Mouse (Mus musculus) Patski (cell line): ENCODE measurements at regions not wholly inside any gene's neighbourhood (a gene's known extent, or its start where the extent isn't known, plus 50 kb on each side); places are given as distances from the start of the nearest gene placed in this dataset.

Source experiments
- ATAC-seq: fragments of 100-300 bp; one replicate; pipeline ENCODE4 v1.8.0; 2021
- CTCF ChIA-PET: fragments of 350-600 bp; sonication (Branson Sonifier 250); formaldehyde crosslinking; loops from one replicate; lab custom pipeline; 2022; ENCODE audit warnings: inconsistent platforms; lab: Charles Lee
- POLR2A ChIA-PET: fragments of 350-600 bp; sonication (Branson Sonifier 250); formaldehyde crosslinking; loops from one replicate; lab custom pipeline; 2022; ENCODE audit warnings: antibody characterized with exemption, inconsistent platforms; lab: Charles Lee
- DNase-seq: peaks from one replicate; pipeline ENCODE4 v3.0.0-alpha.2; 2011; ENCODE audit warnings: low read depth, low spot score
- H3K27me3 ChIP-seq: fragments of 371-371 bp; one replicate; pipeline ENCODE4 v1.5.1; 2021
- CTCF ChIP-seq: fragments of 100-300 bp; IDR thresholded peaks from one replicate; pipeline ENCODE4 v1.5.1; 2021
- in situ Hi-C: fragments of 300-500 bp; cut with MboI; formaldehyde crosslinking; loops from 3 replicates; pipeline ENCODE4 v1.11.1; 2018; ENCODE audit warnings: low pct_unique_long_range_greater_than_20kb, mixed read lengths

GRCm38 (mm10) chr9:92856410-92857083 is 314.5 kb downstream of the Plod2 start:
- ATAC-seq (no peak), DNase-seq (no peak)
- in situ Hi-C loops, result no loop called here
- no peak for TF ChIP-seq CTCF
- ChIA-PET POLR2A (no interaction called here), CTCF (no interaction called here)
- H3K27me3 ChIP-seq, result no peaks in the 10 kb centered on the region

- TF ChIP-seq CTCF, result no peak
- DNase-seq (no peak), ATAC-seq (no peak)
- ChIA-PET CTCF (no interaction called here), POLR2A (no interaction called here)
- in situ Hi-C loops, result no loop called here
- H3K27me3 ChIP-seq, result peaks cover 4% of the 10 kb centered on the region
Measured at GRCm38 (mm10) chr9:92865822-92866221, 323.8 kb downstream of the Plod2 start.

- H3K27me3 ChIP-seq, result peaks cover 6% of the 10 kb centered on the region
- ChIA-PET CTCF (interaction anchor here (0.6 to 2.2 kb wide), 5 partner anchors 9 to 731 kb away, joined by 3 to 4 read pairs (median 3); no protein-coding TSS in a partner anchor), POLR2A (no interaction called here)
- ATAC-seq (no peak), DNase-seq (no peak)
- TF ChIP-seq CTCF, result peak; percentile 61
- in situ Hi-C loops, result loop anchor here (10.0 kb wide), 2 partner anchors 264 to 664 kb away; no protein-coding TSS in a partner anchor
Measured at GRCm38 (mm10) chr9:92878589-92878988, 336.6 kb downstream of the Plod2 start.

GRCm38 (mm10) chr9:92879812-92880211 is 337.8 kb downstream of the Plod2 start:
- in situ Hi-C loops, result loop anchor here (10.0 kb wide), 3 partner anchors 265 to 665 kb away; no protein-coding TSS in a partner anchor
- no peak for ATAC-seq
- TF ChIP-seq CTCF, result no peak
- DNase-seq, result no peak
- H3K27me3 ChIP-seq, result peaks cover 6% of the 10 kb centered on the region
- POLR2A ChIA-PET, result no interaction called here
- CTCF ChIA-PET, result interaction anchor here (1.7 kb wide), 1 partner anchor 12 kb away, joined by 3 read pairs; no protein-coding TSS in a partner anchor

GRCm38 (mm10) chr9:92882251-92882832 is 340.3 kb downstream of the Plod2 start:
- ChIA-PET POLR2A (interaction anchor here (0.7 kb wide), 1 partner anchor 10 kb away, joined by 3 read pairs; no protein-coding TSS in a partner anchor), CTCF (no interaction called here)
- DNase-seq (no peak), ATAC-seq (no peak)
- TF ChIP-seq CTCF, result no peak
- in situ Hi-C loops, result loop anchor here (10.0 kb wide), 1 partner anchor 378 kb away; no protein-coding TSS in a partner anchor
- no peaks in the 10 kb centered on the region for H3K27me3 ChIP-seq

GRCm38 (mm10) chr9:92890063-92890462 is 348.0 kb downstream of the Plod2 start:
- ChIA-PET CTCF (interaction anchor here (0.9 kb wide), 1 partner anchor 12 kb away, joined by 3 read pairs; no protein-coding TSS in a partner anchor), POLR2A (interaction anchor here (0.8 kb wide), 1 partner anchor 21 kb away, joined by 7 read pairs; no protein-coding TSS in a partner anchor)
- no peaks in the 10 kb centered on the region for H3K27me3 ChIP-seq
- ATAC-seq (no peak), DNase-seq (no peak)
- in situ Hi-C loops, result no loop called here
- TF ChIP-seq CTCF, result no peak

GRCm38 (mm10) chr9:92899733-92900132 is 357.7 kb downstream of the Plod2 start:
- in situ Hi-C loops, result no loop called here
- H3K27me3 ChIP-seq, result peaks cover 4% of the 10 kb centered on the region
- DNase-seq (no peak), ATAC-seq (no peak)
- ChIA-PET POLR2A (no interaction called here), CTCF (no interaction called here)
- TF ChIP-seq CTCF, result no peak

- ChIA-PET CTCF (no interaction called here), POLR2A (no interaction called here)
- no peak for DNase-seq
- in situ Hi-C loops, result no loop called here
- H3K27me3 ChIP-seq, result no peaks in the 10 kb centered on the region
- no peak for TF ChIP-seq CTCF
- no peak for ATAC-seq
Measured at GRCm38 (mm10) chr9:92907102-92907501, 365.1 kb downstream of the Plod2 start.

GRCm38 (mm10) chr9:92919396-92919795 is 377.4 kb downstream of the Plod2 start:
- ATAC-seq (no peak), DNase-seq (no peak)
- CTCF ChIA-PET, result no interaction called here
- no peak for TF ChIP-seq CTCF
- no peaks in the 10 kb centered on the region for H3K27me3 ChIP-seq
- in situ Hi-C loops, result no loop called here
- POLR2A ChIA-PET, result no interaction called here

- ChIA-PET CTCF (no interaction called here), POLR2A (no interaction called here)
- no peaks in the 10 kb centered on the region for H3K27me3 ChIP-seq
- no peak for TF ChIP-seq CTCF
- in situ Hi-C loops, result no loop called here
- no peak for ATAC-seq
- DNase-seq, result no peak
Measured at GRCm38 (mm10) chr9:92930231-92930966, 388.4 kb downstream of the Plod2 start.
